Mouse (Mus musculus) liver, postnatal 0 days (tissue): ENCODE data around the gene Zbtb20.

ENCODE experiments used
- CTCF ChIP-seq: sonication (generic); IDR thresholded peaks from 2 replicates; pipeline ENCODE4 v1.5.1; 2016; ENCODE audit warnings: antibody characterized with exemption, low read depth
- EP300 ChIP-seq: IDR thresholded peaks from 2 replicates; pipeline ENCODE4 v1.6.1; 2016; ENCODE audit warnings: antibody characterized with exemption, low read depth, mild to moderate bottlenecking

- no peak for TF ChIP-seq CTCF
- no peak for TF ChIP-seq EP300
Measured at GRCm38 (mm10) chr16:43664861-43665260, 789.2 kb downstream of the Zbtb20 start.
